Mouse (Mus musculus): ENCODE measurements around the gene Pm20d1.
"Not testable (repeated sequence)": the region's sequence is repeated elsewhere in the genome, so short reads cannot be mapped to it uniquely, and the experiment has no call there.

Pm20d1 gene

GRCm38 (mm10) chr1:131795171-131795570 is 2.0 kb upstream of the Pm20d1 start:
- no peak for DNase-seq (ENCODE audit: low spot score)

- DNase-seq (ENCODE audit: low spot score), result no peak
Observed at GRCm38 (mm10) chr1:131800001-131800400, 2.8 kb downstream of the Pm20d1 start.

DNA sequence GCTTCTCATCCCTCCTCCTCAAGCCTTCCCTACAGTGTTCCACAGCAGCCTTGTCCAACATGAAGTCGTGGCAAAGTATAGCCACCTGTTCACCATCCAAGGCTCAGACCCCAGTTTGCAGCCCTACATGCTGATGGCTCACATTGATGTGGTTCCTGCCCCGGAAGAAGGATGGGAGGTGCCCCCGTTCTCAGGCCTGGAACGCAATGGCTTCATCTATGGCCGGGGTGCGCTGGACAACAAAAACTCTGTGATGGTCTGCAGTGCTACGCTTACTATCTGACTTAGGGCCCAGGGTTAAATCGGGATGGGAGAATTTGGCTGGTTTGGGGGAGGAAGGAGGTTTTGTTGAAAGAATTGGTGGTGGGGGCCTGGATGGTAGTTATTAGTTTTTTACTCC is 3.9 kb downstream of the Pm20d1 start:
- no peak for DNase-seq (ENCODE audit: low spot score)

GRCm38 (mm10) chr1:131802652-131803051 is 5.5 kb downstream of the Pm20d1 start:
- DNase-seq (ENCODE audit: low spot score), result no peak

- DNase-seq (ENCODE audit: low spot score), result no peak
Observed at GRCm38 (mm10) chr1:131804166-131804565, 7.0 kb downstream of the Pm20d1 start.

GRCm38 (mm10) chr1:131808986-131809385 is 11.8 kb downstream of the Pm20d1 start:
- DNase-seq (ENCODE audit: low spot score), result no peak

DNA sequence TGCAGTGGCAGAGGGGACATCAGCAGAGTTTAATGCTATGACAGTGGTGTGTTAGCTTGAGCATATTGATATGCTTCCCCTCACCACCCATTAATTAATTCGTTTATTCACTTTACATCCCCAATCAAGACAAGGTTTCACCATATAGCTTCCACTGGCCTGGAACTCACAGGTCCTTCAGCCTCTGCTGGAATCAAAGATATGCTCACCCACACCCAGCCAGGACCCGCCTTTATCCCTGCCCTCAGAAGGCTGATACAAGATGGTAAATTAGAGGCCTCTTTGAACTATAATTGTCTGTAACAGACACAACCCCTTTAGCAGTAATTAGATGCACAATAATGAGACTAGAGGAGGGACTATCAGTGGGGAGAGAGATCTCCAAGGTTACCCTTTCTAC is 12.5 kb downstream of the Pm20d1 start:
- DNase-seq (ENCODE audit: low spot score), result no peak

DNA sequence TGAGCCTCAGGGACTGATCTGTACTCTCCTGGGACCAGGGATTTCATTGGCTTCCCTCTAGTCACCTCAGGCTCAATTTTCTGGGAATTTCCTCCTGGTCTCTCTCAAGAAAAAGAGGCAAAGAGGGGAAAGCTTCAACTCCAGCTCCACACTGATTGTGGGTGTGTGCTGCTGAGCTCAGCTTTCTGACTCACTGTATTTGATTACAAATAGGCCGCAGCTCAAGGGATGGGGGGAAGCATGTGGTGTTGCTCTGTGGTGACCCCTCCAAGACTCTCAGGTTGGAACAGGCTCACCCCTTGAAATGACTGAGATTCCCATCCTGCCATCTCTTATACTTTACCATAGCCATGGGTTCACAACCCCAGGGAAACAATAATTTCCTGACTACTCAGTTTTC is 14.2 kb downstream of the Pm20d1 start:
- DNase-seq (ENCODE audit: low spot score), result no peak

DNA sequence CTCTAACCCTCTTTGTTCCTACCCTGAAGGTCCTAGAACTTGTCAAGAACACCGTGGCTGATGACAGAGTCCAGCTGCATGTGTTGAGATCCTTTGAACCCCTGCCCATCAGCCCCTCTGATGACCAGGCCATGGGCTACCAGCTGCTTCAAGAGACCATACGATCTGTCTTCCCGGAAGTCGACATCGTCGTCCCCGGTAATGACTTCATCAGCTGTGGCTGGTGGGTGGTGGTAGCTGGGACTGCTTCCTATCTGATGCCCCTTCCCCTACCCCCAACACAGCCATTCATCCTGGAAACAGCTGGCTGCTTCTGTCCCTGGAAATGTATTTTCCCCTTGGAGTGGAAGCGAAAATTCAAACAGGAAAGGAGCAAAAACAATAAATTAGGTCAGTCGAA is 14.8 kb downstream of the Pm20d1 start:
- DNase-seq (ENCODE audit: low spot score), result no peak

DNA sequence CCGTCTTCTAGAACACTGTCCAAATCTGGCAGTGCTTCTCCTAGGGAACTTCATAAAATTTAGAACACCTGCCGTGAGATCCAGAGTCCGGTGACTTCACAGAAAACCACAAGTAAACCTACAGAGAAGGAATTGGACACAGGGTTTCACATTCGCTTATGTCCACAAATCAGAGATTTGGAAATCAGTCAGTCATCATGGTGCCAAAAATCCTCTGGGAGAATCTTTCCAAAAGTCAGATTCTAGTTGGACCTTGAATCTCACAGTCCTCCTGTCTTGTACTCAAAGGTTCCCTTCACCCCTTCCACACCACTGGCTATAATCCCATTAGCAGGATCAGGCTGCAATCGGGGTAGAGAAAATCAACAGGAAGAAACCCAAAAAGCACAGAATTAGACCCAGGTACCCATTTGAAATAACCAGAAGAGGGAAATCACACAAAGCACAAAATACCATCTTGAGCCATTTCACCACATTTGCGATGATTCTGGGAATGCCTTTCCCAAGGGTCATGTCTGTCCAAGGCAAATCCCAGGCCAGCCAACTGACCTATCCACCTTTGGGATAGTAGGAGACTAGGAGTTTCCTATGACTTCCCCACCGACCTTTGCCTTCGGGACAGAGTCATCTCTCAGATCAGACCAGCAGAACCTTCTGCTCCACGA is 15.6 kb downstream of the Pm20d1 start:
- DNase-seq (ENCODE audit: low spot score), result no peak

- DNase-seq (ENCODE audit: low spot score), result no peak
Observed at GRCm38 (mm10) chr1:131813731-131814130, 16.6 kb downstream of the Pm20d1 start.

GRCm38 (mm10) chr1:131814191-131814590 is 17.0 kb downstream of the Pm20d1 start:
- DNase-seq (ENCODE audit: low spot score), result no peak

DNA sequence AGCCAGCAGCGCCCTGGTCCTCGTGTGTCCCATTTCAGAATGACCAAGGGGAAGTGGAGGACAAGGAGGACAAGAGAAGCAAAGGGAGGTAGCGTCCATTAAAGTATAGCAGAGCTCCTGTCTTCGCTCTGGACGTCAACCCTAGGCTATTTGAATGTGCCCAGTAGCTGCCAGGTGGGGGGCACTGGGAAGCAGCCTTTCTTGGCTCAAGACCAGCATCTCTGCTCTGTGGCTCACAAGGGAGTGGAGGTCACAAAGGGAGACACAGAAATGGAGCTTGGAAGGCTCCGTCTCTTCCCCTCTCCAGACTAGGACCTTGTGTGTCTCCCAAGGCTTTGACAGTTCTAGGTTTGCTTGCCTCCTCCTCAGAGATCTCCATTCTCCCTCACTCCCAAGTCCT is 19.7 kb downstream of the Pm20d1 start:
- no peak for DNase-seq (ENCODE audit: low spot score)

GRCm38 (mm10) chr1:131820353-131820752 is 23.2 kb downstream of the Pm20d1 start:
- not testable (repeated sequence) for DNase-seq (ENCODE audit: low spot score)

GRCm38 (mm10) chr1:131820887-131821328 is 23.7 kb downstream of the Pm20d1 start:
- no peak for DNase-seq (ENCODE audit: low spot score)

- no peak for DNase-seq (ENCODE audit: low spot score)
Observed at GRCm38 (mm10) chr1:131822292-131822691, 25.1 kb downstream of the Pm20d1 start.

DNA sequence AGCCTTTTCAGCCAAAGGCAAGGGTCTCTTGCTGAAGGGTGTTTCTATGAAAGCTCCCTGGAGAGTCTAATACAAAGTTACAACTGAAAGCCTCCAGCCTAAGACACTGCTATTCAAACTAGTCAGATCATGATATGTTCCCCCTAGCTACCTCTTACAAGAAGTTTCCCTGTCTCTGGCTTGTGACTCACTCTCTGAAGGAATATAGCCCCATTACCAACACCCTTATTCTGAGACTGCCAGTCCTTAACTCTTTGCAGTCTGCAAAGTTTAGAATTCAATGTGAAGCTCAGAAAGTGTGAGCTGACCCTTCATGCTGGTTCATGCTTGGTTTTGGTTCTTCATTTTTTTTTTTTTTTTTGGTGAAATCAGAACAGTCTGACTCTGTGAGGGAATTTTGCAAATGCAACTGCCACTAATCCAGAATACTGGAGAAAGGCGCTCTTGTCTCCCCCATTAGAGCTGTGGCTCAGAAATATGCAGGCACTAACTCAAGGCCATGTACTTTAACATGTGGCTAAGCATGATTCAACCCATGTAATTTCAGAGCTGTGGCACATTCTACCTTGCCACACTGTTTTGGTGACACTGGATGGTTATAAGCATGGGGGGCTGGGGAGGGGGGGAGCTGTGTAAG is 25.8 kb downstream of the Pm20d1 start:
- DNase-seq (ENCODE audit: low spot score), result no peak

DNA sequence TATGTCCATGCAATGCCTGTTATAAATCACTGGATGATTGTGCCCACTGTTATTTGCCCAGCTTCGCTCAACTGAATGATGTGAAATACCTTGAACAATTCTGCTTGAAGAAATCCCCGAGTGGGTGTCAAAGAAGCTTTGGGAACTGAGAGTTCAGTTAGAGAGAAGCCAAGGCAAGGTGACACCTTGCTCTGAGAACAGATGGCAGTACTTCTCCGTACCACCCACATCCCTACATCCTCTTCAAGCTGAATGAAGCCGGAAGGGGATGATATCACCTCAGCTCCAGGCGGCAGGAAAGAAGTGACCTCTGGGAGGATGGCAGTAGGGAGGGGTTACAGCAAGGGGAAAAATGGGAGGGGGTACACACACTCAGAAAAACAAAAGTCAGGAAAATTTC is 26.4 kb downstream of the Pm20d1 start:
- DNase-seq (ENCODE audit: low spot score), result no peak

GRCm38 (mm10) chr1:131824528-131825181 is 27.5 kb downstream of the Pm20d1 start:
- no peak for DNase-seq (ENCODE audit: low spot score)

- DNase-seq (ENCODE audit: low spot score), result no peak
Observed at GRCm38 (mm10) chr1:131827207-131827786, 30.1 kb downstream of the Pm20d1 start, which contains the start of gene Slc41a1. Slc41a1 (plus strand) TSS chr1:131827493.

GRCm38 (mm10) chr1:131827787-131828258 is 30.6 kb downstream of the Pm20d1 start:
- DNase-seq (ENCODE audit: low spot score), result peak; percentile 94

GRCm38 (mm10) chr1:131828297-131829126 is 31.3 kb downstream of the Pm20d1 start:
- DNase-seq (ENCODE audit: low spot score), result peak; percentile 56

All from adipocyte (in vitro differentiated cells).